Mouse (Mus musculus): ENCODE results near the gene Smc6. TPM values are rescaled to one million over a fixed set of nuclear protein-coding genes. Genes with fewer than 3 reads are reported as not detected.

The Smc6 gene
- total and polyA plus RNA-seq, 2 experiments from 2014 or later = 22.4 to 103 TPM

GRCm38 (mm10) chr12:11273185-11273584 is 7.5 kb downstream of the Smc6 start:
- H3K4me3 ChIP-seq (ENCODE audit: low read depth, low read length) = no peak overlapping the region
- WGBS = 91% methylated on average over 1 of the region's 1 CpGs
- H3K27me3 ChIP-seq (ENCODE audit: insufficient read depth, low read length) = no peaks in the 10 kb centered on the region
- H3K9ac ChIP-seq (replicated peaks; ENCODE audit: low read length, poor library complexity, severe bottlenecking) = no peak overlapping the region
- ATAC-seq (ENCODE audit: low FRiP score) (no peak), DNase-seq (ENCODE audit: low spot score) (no peak)
- H3K9me3 ChIP-seq (ENCODE audit: low read length) = no peaks in the 10 kb centered on the region
- peaks cover 18% of the 10 kb centered on the region for H3K36me3 ChIP-seq (ENCODE audit: insufficient read depth, low read length)
- H3K27ac ChIP-seq (ENCODE audit: low read depth, low read length) = no peak overlapping the region
- peaks cover 4% of the 10 kb centered on the region for H3K4me1 ChIP-seq (ENCODE audit: insufficient read depth, low read length)
- no peak for TF ChIP-seq CTCF (IDR thresholded peaks at IDR 0.05)
- no peak overlapping the region for H3K4me2 ChIP-seq (ENCODE audit: low read depth, low read length, poor library complexity, severe bottlenecking)

- no peak overlapping the region for H3K4me3 ChIP-seq (ENCODE audit: low read depth, low read length)
- H3K4me2 ChIP-seq (ENCODE audit: low read depth, low read length, poor library complexity, severe bottlenecking) = no peak overlapping the region
- H3K4me1 ChIP-seq (ENCODE audit: insufficient read depth, low read length) = no peaks in the 10 kb centered on the region
- DNase-seq (ENCODE audit: low spot score) (no peak), ATAC-seq (ENCODE audit: low FRiP score) (no peak)
- H3K9ac ChIP-seq (replicated peaks; ENCODE audit: low read length, poor library complexity, severe bottlenecking) = no peak overlapping the region
- H3K9me3 ChIP-seq (ENCODE audit: low read length) = no peaks in the 10 kb centered on the region
- 91% methylated on average over 2 of the region's 2 CpGs for WGBS
- no peak overlapping the region for H3K27ac ChIP-seq (ENCODE audit: low read depth, low read length)
- H3K36me3 ChIP-seq (ENCODE audit: insufficient read depth, low read length) = peaks cover 21% of the 10 kb centered on the region
- TF ChIP-seq CTCF (IDR thresholded peaks at IDR 0.05) = no peak
- no peaks in the 10 kb centered on the region for H3K27me3 ChIP-seq (ENCODE audit: insufficient read depth, low read length)
Measured at GRCm38 (mm10) chr12:11276632-11277031, 10.9 kb downstream of the Smc6 start.

- peaks cover 21% of the 10 kb centered on the region for H3K36me3 ChIP-seq (ENCODE audit: insufficient read depth, low read length)
- ATAC-seq (ENCODE audit: low FRiP score) (no peak), DNase-seq (ENCODE audit: low spot score) (no peak)
- no peaks in the 10 kb centered on the region for H3K27me3 ChIP-seq (ENCODE audit: insufficient read depth, low read length)
- H3K4me2 ChIP-seq (ENCODE audit: low read depth, low read length, poor library complexity, severe bottlenecking) = no peak overlapping the region
- no peaks in the 10 kb centered on the region for H3K9me3 ChIP-seq (ENCODE audit: low read length)
- no peak overlapping the region for H3K9ac ChIP-seq (replicated peaks; ENCODE audit: low read length, poor library complexity, severe bottlenecking)
- H3K4me1 ChIP-seq (ENCODE audit: insufficient read depth, low read length) = no peaks in the 10 kb centered on the region
- no peak for TF ChIP-seq CTCF (IDR thresholded peaks at IDR 0.05)
- no peak overlapping the region for H3K4me3 ChIP-seq (ENCODE audit: low read depth, low read length)
- H3K27ac ChIP-seq (ENCODE audit: low read depth, low read length) = no peak overlapping the region
- WGBS = 96% methylated on average over 6 of the region's 6 CpGs
Measured at GRCm38 (mm10) chr12:11277207-11277606, 11.5 kb downstream of the Smc6 start.

- ATAC-seq (ENCODE audit: low FRiP score) = no peak
- H3K4me2 ChIP-seq (ENCODE audit: low read depth, low read length, poor library complexity, severe bottlenecking) = no peak overlapping the region
- no peak for DNase-seq (ENCODE audit: low spot score)
- H3K27ac ChIP-seq (ENCODE audit: low read depth, low read length) = no peak overlapping the region
- no peaks in the 10 kb centered on the region for H3K4me1 ChIP-seq (ENCODE audit: insufficient read depth, low read length)
- no peaks in the 10 kb centered on the region for H3K9me3 ChIP-seq (ENCODE audit: low read length)
- peaks cover 16% of the 10 kb centered on the region; the same call in 1 of the 2 replicates for H3K36me3 ChIP-seq (ENCODE audit: insufficient read depth, low read length)
- 95% methylated on average over 3 of the region's 3 CpGs for WGBS
- no peaks in the 10 kb centered on the region for H3K27me3 ChIP-seq (ENCODE audit: insufficient read depth, low read length)
- no peak for TF ChIP-seq CTCF (IDR thresholded peaks at IDR 0.05)
- H3K9ac ChIP-seq (replicated peaks; ENCODE audit: low read length, poor library complexity, severe bottlenecking) = no peak overlapping the region
- H3K4me3 ChIP-seq (ENCODE audit: low read depth, low read length) = no peak overlapping the region
Measured at GRCm38 (mm10) chr12:11279886-11280285, 14.2 kb downstream of the Smc6 start.

GRCm38 (mm10) chr12:11281584-11281983 is 15.9 kb downstream of the Smc6 start:
- H3K9me3 ChIP-seq (ENCODE audit: low read length) = no peaks in the 10 kb centered on the region
- no peak overlapping the region for H3K4me2 ChIP-seq (ENCODE audit: low read depth, low read length, poor library complexity, severe bottlenecking)
- no peak overlapping the region for H3K4me3 ChIP-seq (ENCODE audit: low read depth, low read length)
- H3K36me3 ChIP-seq (ENCODE audit: insufficient read depth, low read length) = peaks cover 23% of the 10 kb centered on the region
- TF ChIP-seq CTCF (IDR thresholded peaks at IDR 0.05) = no peak
- 90% methylated on average over 2 of the region's 2 CpGs for WGBS
- DNase-seq (ENCODE audit: low spot score) (no peak), ATAC-seq (ENCODE audit: low FRiP score) (no peak)
- no peaks in the 10 kb centered on the region for H3K4me1 ChIP-seq (ENCODE audit: insufficient read depth, low read length)
- no peak overlapping the region for H3K27ac ChIP-seq (ENCODE audit: low read depth, low read length)
- H3K9ac ChIP-seq (replicated peaks; ENCODE audit: low read length, poor library complexity, severe bottlenecking) = no peak overlapping the region
- H3K27me3 ChIP-seq (ENCODE audit: insufficient read depth, low read length) = no peaks in the 10 kb centered on the region

- no peaks in the 10 kb centered on the region for H3K4me1 ChIP-seq (ENCODE audit: insufficient read depth, low read length)
- TF ChIP-seq CTCF (IDR thresholded peaks at IDR 0.05) = peak; percentile 16; the same call in 1 of the 2 replicates
- ATAC-seq (ENCODE audit: low FRiP score) (no peak), DNase-seq (ENCODE audit: low spot score) (no peak)
- H3K36me3 ChIP-seq (ENCODE audit: insufficient read depth, low read length) = peaks cover 37% of the 10 kb centered on the region
- H3K4me3 ChIP-seq (ENCODE audit: low read depth, low read length) = no peak overlapping the region
- H3K4me2 ChIP-seq (ENCODE audit: low read depth, low read length, poor library complexity, severe bottlenecking) = no peak overlapping the region
- 93% methylated on average over 2 of the region's 2 CpGs for WGBS
- H3K9me3 ChIP-seq (ENCODE audit: low read length) = no peaks in the 10 kb centered on the region
- no peak overlapping the region for H3K27ac ChIP-seq (ENCODE audit: low read depth, low read length)
- H3K27me3 ChIP-seq (ENCODE audit: insufficient read depth, low read length) = no peaks in the 10 kb centered on the region
- no peak overlapping the region for H3K9ac ChIP-seq (replicated peaks; ENCODE audit: low read length, poor library complexity, severe bottlenecking)
Measured at GRCm38 (mm10) chr12:11286382-11286781, 20.7 kb downstream of the Smc6 start.
